Mouse (Mus musculus): ENCODE measurements at regions not wholly inside any gene's neighbourhood (a gene's known extent, or its start where the extent isn't known, plus 50 kb on each side); places are given as distances from the start of the nearest gene placed in this dataset.
"Not testable (repeated sequence)": the region's sequence is repeated elsewhere in the genome, so short reads cannot be mapped to it uniquely, and the experiment has no call there.

- Histone ChIP-seq H3K4me2 (ENCODE audit: low read length) (no peak overlapping the region), H3K4me1 (replicated peaks; ENCODE audit: control insufficient read depth, insufficient read depth, low read length) (no peaks in the 10 kb centered on the region), H3K36me3 (ENCODE audit: control insufficient read depth, insufficient read depth, low read length) (no peaks in the 10 kb centered on the region), H3K27me3 (replicated peaks; ENCODE audit: control insufficient read depth, insufficient read depth, low read length) (0 out of 2 replicates have a peak, but pooled peaks cover 7% of the 10 kb centered on the region), H3K9ac (ENCODE audit: low read length) (no peak overlapping the region), H3K27ac (ENCODE audit: low read depth) (no peak overlapping the region), H3K4me3 (ENCODE audit: low read depth, low read length) (no peak overlapping the region), H3K9me3 (ENCODE audit: control insufficient read depth, low read length) (peaks cover 4% of the 10 kb centered on the region; the same call in 1 of the 2 replicates)
- ATAC-seq (replicated peaks; ENCODE audit: low FRiP score, low TSS enrichment, low read depth) (no peak), DNase-seq (ENCODE audit: low spot score) (no peak)
- WGBS = 18% methylated on average over 5 of the region's 5 CpGs
Observed at GRCm38 (mm10) chr13:18497582-18498157, 100.2 kb upstream of the Pou6f2 start.

GRCm38 (mm10) chr13:18495021-18495811 is 97.7 kb upstream of the Pou6f2 start:
- no peak overlapping the region for H3K9ac ChIP-seq (ENCODE audit: low read length)
- H3K27me3 ChIP-seq (replicated peaks; ENCODE audit: control insufficient read depth, insufficient read depth, low read length) = 0 out of 2 replicates have a peak, but pooled peaks cover 7% of the 10 kb centered on the region
- H3K4me2 ChIP-seq (ENCODE audit: low read length) = no peak overlapping the region
- H3K9me3 ChIP-seq (ENCODE audit: control insufficient read depth, low read length) = no peaks in the 10 kb centered on the region
- no peak for DNase-seq (ENCODE audit: low spot score)
- no peaks in the 10 kb centered on the region for H3K4me1 ChIP-seq (replicated peaks; ENCODE audit: control insufficient read depth, insufficient read depth, low read length)
- H3K27ac ChIP-seq (ENCODE audit: low read depth) = no peak overlapping the region
- no peak overlapping the region for H3K4me3 ChIP-seq (ENCODE audit: low read depth, low read length)
- WGBS = 58% methylated on average over 10 of the region's 10 CpGs
- ATAC-seq (replicated peaks; ENCODE audit: low FRiP score, low TSS enrichment, low read depth) = no peak
- H3K36me3 ChIP-seq (ENCODE audit: control insufficient read depth, insufficient read depth, low read length) = no peaks in the 10 kb centered on the region

- not testable (repeated sequence) for H3K4me1 ChIP-seq (replicated peaks; ENCODE audit: control insufficient read depth, insufficient read depth, low read length); H3K36me3 ChIP-seq (ENCODE audit: control insufficient read depth, insufficient read depth, low read length); DNase-seq (ENCODE audit: low spot score); ATAC-seq (replicated peaks; ENCODE audit: low FRiP score, low TSS enrichment, low read depth); H3K4me2 ChIP-seq (ENCODE audit: low read length); H3K4me3 ChIP-seq (ENCODE audit: low read depth, low read length); H3K9me3 ChIP-seq (ENCODE audit: control insufficient read depth, low read length); H3K27ac ChIP-seq (ENCODE audit: low read depth); H3K9ac ChIP-seq (ENCODE audit: low read length); H3K27me3 ChIP-seq (replicated peaks; ENCODE audit: control insufficient read depth, insufficient read depth, low read length)
- 49% methylated on average over 4 of the region's 4 CpGs for WGBS
Observed at GRCm38 (mm10) chr13:18485785-18486184, 88.3 kb upstream of the Pou6f2 start.

- 88% methylated on average over 1 of the region's 1 CpGs for WGBS
Observed at GRCm38 (mm10) chr13:18485080-18485479, 87.6 kb upstream of the Pou6f2 start.

GRCm38 (mm10) chr13:18476311-18476710 is 78.8 kb upstream of the Pou6f2 start:
- no peak overlapping the region for H3K4me3 ChIP-seq (ENCODE audit: low read depth, low read length)
- no peaks in the 10 kb centered on the region for H3K9me3 ChIP-seq (ENCODE audit: control insufficient read depth, low read length)
- no peak for ATAC-seq (replicated peaks; ENCODE audit: low FRiP score, low TSS enrichment, low read depth)
- H3K4me1 ChIP-seq (replicated peaks; ENCODE audit: control insufficient read depth, insufficient read depth, low read length) = no peaks in the 10 kb centered on the region
- H3K27ac ChIP-seq (ENCODE audit: low read depth) = no peak overlapping the region
- H3K27me3 ChIP-seq (replicated peaks; ENCODE audit: control insufficient read depth, insufficient read depth, low read length) = no peaks in the 10 kb centered on the region
- no peak overlapping the region for H3K4me2 ChIP-seq (ENCODE audit: low read length)
- DNase-seq (ENCODE audit: low spot score) = no peak
- no peak overlapping the region for H3K9ac ChIP-seq (ENCODE audit: low read length)
- no peaks in the 10 kb centered on the region for H3K36me3 ChIP-seq (ENCODE audit: control insufficient read depth, insufficient read depth, low read length)

More at GRCm38 (mm10) chr13:18485080-18485479, 87.6 kb upstream of the Pou6f2 start:
- Histone ChIP-seq H3K4me1 (replicated peaks; ENCODE audit: control insufficient read depth, insufficient read depth, low read length) (no peaks in the 10 kb centered on the region), H3K4me3 (ENCODE audit: low read depth, low read length) (no peak overlapping the region), H3K36me3 (ENCODE audit: control insufficient read depth, insufficient read depth, low read length) (no peaks in the 10 kb centered on the region), H3K9me3 (ENCODE audit: control insufficient read depth, low read length) (no peaks in the 10 kb centered on the region), H3K4me2 (ENCODE audit: low read length) (no peak overlapping the region), H3K9ac (ENCODE audit: low read length) (no peak overlapping the region), H3K27ac (ENCODE audit: low read depth) (no peak overlapping the region), H3K27me3 (replicated peaks; ENCODE audit: control insufficient read depth, insufficient read depth, low read length) (no peaks in the 10 kb centered on the region)
- no peak for DNase-seq (ENCODE audit: low spot score)
- no peak for ATAC-seq (replicated peaks; ENCODE audit: low FRiP score, low TSS enrichment, low read depth)

- 77% methylated on average over 1 of the region's 1 CpGs for WGBS
- Histone ChIP-seq H3K4me2 (ENCODE audit: low read length) (no peak overlapping the region), H3K4me3 (ENCODE audit: low read depth, low read length) (no peak overlapping the region), H3K9me3 (ENCODE audit: control insufficient read depth, low read length) (no peaks in the 10 kb centered on the region), H3K27me3 (replicated peaks; ENCODE audit: control insufficient read depth, insufficient read depth, low read length) (no peaks in the 10 kb centered on the region), H3K9ac (ENCODE audit: low read length) (no peak overlapping the region), H3K36me3 (ENCODE audit: control insufficient read depth, insufficient read depth, low read length) (no peaks in the 10 kb centered on the region), H3K4me1 (replicated peaks; ENCODE audit: control insufficient read depth, insufficient read depth, low read length) (no peaks in the 10 kb centered on the region), H3K27ac (ENCODE audit: low read depth) (no peak overlapping the region)
- no peak for DNase-seq (ENCODE audit: low spot score)
- ATAC-seq (replicated peaks; ENCODE audit: low FRiP score, low TSS enrichment, low read depth) = no peak
Observed at GRCm38 (mm10) chr13:18471534-18471933, 74.0 kb upstream of the Pou6f2 start.

- Histone ChIP-seq H3K4me1 (replicated peaks; ENCODE audit: control insufficient read depth, insufficient read depth, low read length) (no peaks in the 10 kb centered on the region), H3K4me3 (ENCODE audit: low read depth, low read length) (no peak overlapping the region), H3K27ac (ENCODE audit: low read depth) (no peak overlapping the region), H3K9ac (ENCODE audit: low read length) (no peak overlapping the region), H3K36me3 (ENCODE audit: control insufficient read depth, insufficient read depth, low read length) (no peaks in the 10 kb centered on the region), H3K9me3 (ENCODE audit: control insufficient read depth, low read length) (no peaks in the 10 kb centered on the region), H3K27me3 (replicated peaks; ENCODE audit: control insufficient read depth, insufficient read depth, low read length) (no peaks in the 10 kb centered on the region), H3K4me2 (ENCODE audit: low read length) (no peak overlapping the region)
- DNase-seq (ENCODE audit: low spot score) (no peak), ATAC-seq (replicated peaks; ENCODE audit: low FRiP score, low TSS enrichment, low read depth) (no peak)
- WGBS = 59% methylated on average over 7 of the region's 7 CpGs
Observed at GRCm38 (mm10) chr13:18465921-18466320, 68.4 kb upstream of the Pou6f2 start.

GRCm38 (mm10) chr13:18462221-18462620 is 64.7 kb upstream of the Pou6f2 start:
- no peaks in the 10 kb centered on the region for H3K4me1 ChIP-seq (replicated peaks; ENCODE audit: control insufficient read depth, insufficient read depth, low read length)
- ATAC-seq (replicated peaks; ENCODE audit: low FRiP score, low TSS enrichment, low read depth) (no peak), DNase-seq (ENCODE audit: low spot score) (no peak)
- no peaks in the 10 kb centered on the region for H3K36me3 ChIP-seq (ENCODE audit: control insufficient read depth, insufficient read depth, low read length)
- H3K4me3 ChIP-seq (ENCODE audit: low read depth, low read length) = no peak overlapping the region
- H3K27ac ChIP-seq (ENCODE audit: low read depth) = no peak overlapping the region
- WGBS = 57% methylated on average over 4 of the region's 4 CpGs
- H3K4me2 ChIP-seq (ENCODE audit: low read length) = no peak overlapping the region
- no peaks in the 10 kb centered on the region for H3K27me3 ChIP-seq (replicated peaks; ENCODE audit: control insufficient read depth, insufficient read depth, low read length)
- no peak overlapping the region for H3K9ac ChIP-seq (ENCODE audit: low read length)
- H3K9me3 ChIP-seq (ENCODE audit: control insufficient read depth, low read length) = no peaks in the 10 kb centered on the region

Measured in intestine, embryonic 14.5 days (tissue).